Mouse (Mus musculus) CH12.LX (cell line): ENCODE data around the gene Mmp15.

Experiments
- CTCF ChIP-seq, 2 experiments: IDR thresholded peaks in 1 of 2; conservative IDR thresholded peaks in 1 of 2; 2 replicates each; pipeline ENCODE4 v1.5.1; 2011 to 2012; ENCODE audit warnings: low read depth in 2 of 2, low read length in 2 of 2, improper control_type of control experiment in 1 of 2, inconsistent platforms in 1 of 2, mild to moderate bottlenecking in 1 of 2, moderate library complexity in 1 of 2
- E2F4 ChIP-seq: IDR thresholded peaks from 2 replicates; pipeline ENCODE4 v1.6.1; 2011; ENCODE audit warnings: low read depth, low read length, improper control_type of control experiment; ENCODE audit not compliant: insufficient replicate concordance
- EP300 ChIP-seq: IDR thresholded peaks from 2 replicates; pipeline ENCODE4 v1.6.1; 2011; ENCODE audit warnings: low read length, improper control_type of control experiment
- HCFC1 ChIP-seq: IDR thresholded peaks from 2 replicates; pipeline ENCODE4 v1.6.1; 2012; ENCODE audit warnings: low read depth, mild to moderate bottlenecking, inconsistent platforms, low read length, improper control_type of control experiment
- JUND ChIP-seq: conservative IDR thresholded peaks from 2 replicates; pipeline ENCODE4 v1.6.1; 2011; ENCODE audit warnings: low read depth, low read length, improper control_type of control experiment
- KAT2A ChIP-seq: IDR thresholded peaks from 2 replicates; pipeline ENCODE4 v1.6.1; 2012; ENCODE audit warnings: low read length, improper control_type of control experiment, inconsistent platforms; ENCODE audit not compliant: insufficient replicate concordance
- MAFK ChIP-seq: IDR thresholded peaks from 2 replicates; pipeline ENCODE4 v1.6.1; 2011; ENCODE audit warnings: low read length, improper control_type of control experiment; ENCODE audit not compliant: insufficient replicate concordance
- MAX ChIP-seq: IDR thresholded peaks from 2 replicates; pipeline ENCODE4 v1.6.1; 2011; ENCODE audit warnings: low read length, improper control_type of control experiment
- MEF2A ChIP-seq: IDR thresholded peaks from 2 replicates; pipeline ENCODE4 v1.6.1; 2014; ENCODE audit warnings: low read depth, mild to moderate bottlenecking, inconsistent platforms, low read length, improper control_type of control experiment, borderline replicate concordance
- POLR2A ChIP-seq: IDR thresholded peaks from 2 replicates; pipeline ENCODE4 v1.6.1; 2011; ENCODE audit warnings: low read depth, mild to moderate bottlenecking, improper control_type of control experiment, low read length
- RAD21 ChIP-seq: IDR thresholded peaks from 2 replicates; pipeline ENCODE4 v1.6.1; 2011; ENCODE audit warnings: low read depth, mild to moderate bottlenecking, low read length, improper control_type of control experiment, moderate library complexity
- RCOR1 ChIP-seq: conservative IDR thresholded peaks from 2 replicates; pipeline ENCODE4 v1.6.1; 2012; ENCODE audit warnings: low read depth, mild to moderate bottlenecking, inconsistent platforms, low read length, improper control_type of control experiment
- SIN3A ChIP-seq: IDR thresholded peaks from 2 replicates; pipeline ENCODE4 v1.6.1; 2012; ENCODE audit warnings: low read length, improper control_type of control experiment, inconsistent platforms
- USF1 ChIP-seq: IDR thresholded peaks from 2 replicates; pipeline ENCODE4 v1.6.1; 2014; ENCODE audit warnings: low read depth, mild to moderate bottlenecking, inconsistent platforms, low read length, improper control_type of control experiment

GRCm38 (mm10) chr8:95351461-95351860 is 607 bp upstream of the Mmp15 start:
- TF ChIP-seq CTCF (conservative IDR thresholded peaks at IDR 0.05 in 1 of 2, IDR thresholded peaks at IDR 0.05 in 1 of 2; ENCODE audit: low read depth in 2 of 2, low read length in 2 of 2) (no peak), POLR2A (no peak), EP300 (no peak), E2F4 (no peak), USF1 (no peak), RCOR1 (no peak), MAFK (no peak), MEF2A (no peak), KAT2A (no peak), HCFC1 (no peak), SIN3A (no peak), JUND (no peak), RAD21 (no peak), MAX (no peak)
